Mouse (Mus musculus): ENCODE measurements around the gene Cln5. TPM values are rescaled to one million over a fixed set of nuclear protein-coding genes. Genes with fewer than 3 reads are reported as not detected.
A peak's percentile ranks its signal among the peaks of the same experiment; 100 is the strongest.

The Cln5 gene
- 26.2 and 26.5 TPM in 2 replicates for polyA plus RNA-seq (2016; fragmentation: Nextera tagmentation; extraction: Ambion mirVana)

- Histone ChIP-seq H3K4me3 (peak within 1 kb of the TSS; percentile 77), H3K27me3 (ENCODE audit: poor library complexity, severe bottlenecking) (no peaks in the 10 kb centered on the region)
- WGBS: under 1% methylated on average over 64 of the region's 65 CpGs
These were observed at the start of gene Cln5 for GRCm38 (mm10) chr14:103069864-103070611. Cln5 (plus strand) TSS chr14:103070216.

GRCm38 (mm10) chr14:103029203-103029602 is 40.8 kb upstream of the Cln5 start:
- H3K27ac ChIP-seq: no peak overlapping the region
- H3K4me3 ChIP-seq: no peak overlapping the region
- H3K9me3 ChIP-seq: no peaks in the 10 kb centered on the region
- H3K36me3 ChIP-seq (replicated peaks): no peaks in the 10 kb centered on the region
- no peaks in the 10 kb centered on the region for H3K27me3 ChIP-seq (ENCODE audit: poor library complexity, severe bottlenecking)
- 86% methylated on average over 2 of the region's 2 CpGs for WGBS
- DNase-seq (ENCODE audit: extremely low spot score, low spot score): no peak
- no peaks in the 10 kb centered on the region for H3K4me1 ChIP-seq

More at GRCm38 (mm10) chr14:103069864-103070611, at the start of gene Cln5:
- Histone ChIP-seq H3K4me1 (peaks cover 17% of the 10 kb centered on the region), H3K27ac (peak within 1 kb of the TSS; percentile 93), H3K36me3 (replicated peaks) (peaks cover 34% of the 10 kb centered on the region), H3K9me3 (no peaks in the 10 kb centered on the region)
- peak; percentile 94 for DNase-seq (ENCODE audit: extremely low spot score, low spot score)

- 88% methylated on average over 10 of the region's 10 CpGs for WGBS
- DNase-seq (ENCODE audit: extremely low spot score, low spot score): no peak
- no peaks in the 10 kb centered on the region for H3K36me3 ChIP-seq (replicated peaks)
These were observed 36.7 kb upstream of the Cln5 start for GRCm38 (mm10) chr14:103033271-103033823.

GRCm38 (mm10) chr14:103034076-103034475 is 35.9 kb upstream of the Cln5 start:
- no peak for DNase-seq (ENCODE audit: extremely low spot score, low spot score)
- no peaks in the 10 kb centered on the region for H3K9me3 ChIP-seq
- WGBS: 88% methylated on average over 9 of the region's 9 CpGs
- no peaks in the 10 kb centered on the region for H3K4me1 ChIP-seq
- H3K27me3 ChIP-seq (ENCODE audit: poor library complexity, severe bottlenecking): no peaks in the 10 kb centered on the region
- H3K27ac ChIP-seq: no peak overlapping the region
- no peaks in the 10 kb centered on the region for H3K36me3 ChIP-seq (replicated peaks)
- H3K4me3 ChIP-seq: no peak overlapping the region

More at GRCm38 (mm10) chr14:103033271-103033823, 36.7 kb upstream of the Cln5 start:
- Histone ChIP-seq H3K27me3 (ENCODE audit: poor library complexity, severe bottlenecking) (no peaks in the 10 kb centered on the region), H3K27ac (no peak overlapping the region), H3K4me3 (no peak overlapping the region), H3K9me3 (no peaks in the 10 kb centered on the region), H3K4me1 (no peaks in the 10 kb centered on the region)

GRCm38 (mm10) chr14:103037016-103037415 is 33.0 kb upstream of the Cln5 start:
- no peaks in the 10 kb centered on the region for H3K9me3 ChIP-seq
- DNase-seq (ENCODE audit: extremely low spot score, low spot score): no peak
- no peaks in the 10 kb centered on the region for H3K36me3 ChIP-seq (replicated peaks)
- 93% methylated on average over 3 of the region's 3 CpGs for WGBS
- H3K27ac ChIP-seq: no peak overlapping the region
- no peaks in the 10 kb centered on the region for H3K4me1 ChIP-seq
- H3K27me3 ChIP-seq (ENCODE audit: poor library complexity, severe bottlenecking): no peaks in the 10 kb centered on the region
- no peak overlapping the region for H3K4me3 ChIP-seq

GRCm38 (mm10) chr14:103046677-103047076 is 23.3 kb upstream of the Cln5 start, which contains the start of gene Acod1:
Acod1 (plus strand) TSS chr14:103046977.
- no peak within 1 kb of the TSS for H3K27ac ChIP-seq
- H3K36me3 ChIP-seq (replicated peaks): no peaks in the 10 kb centered on the region
- no peaks in the 10 kb centered on the region for H3K27me3 ChIP-seq (ENCODE audit: poor library complexity, severe bottlenecking)
- H3K9me3 ChIP-seq: no peaks in the 10 kb centered on the region
- no peak within 1 kb of the TSS for H3K4me3 ChIP-seq
- 0 out of 2 replicates have a peak, but pooled peaks cover 5% of the 10 kb centered on the region for H3K4me1 ChIP-seq
- no peak for DNase-seq (ENCODE audit: extremely low spot score, low spot score)
- WGBS: 83% methylated on average over 2 of the region's 2 CpGs

- DNase-seq (ENCODE audit: extremely low spot score, low spot score): no peak
- Histone ChIP-seq H3K4me1 (0 out of 2 replicates have a peak, but pooled peaks cover 5% of the 10 kb centered on the region), H3K27ac (no peak overlapping the region), H3K9me3 (no peaks in the 10 kb centered on the region), H3K27me3 (ENCODE audit: poor library complexity, severe bottlenecking) (no peaks in the 10 kb centered on the region), H3K36me3 (replicated peaks) (no peaks in the 10 kb centered on the region), H3K4me3 (no peak overlapping the region)
- 88% methylated on average over 11 of the region's 11 CpGs for WGBS
These were observed 21.5 kb upstream of the Cln5 start for GRCm38 (mm10) chr14:103048292-103049086.

GRCm38 (mm10) chr14:103051159-103051769 is 18.8 kb upstream of the Cln5 start:
- H3K27ac ChIP-seq: no peak overlapping the region
- DNase-seq (ENCODE audit: extremely low spot score, low spot score): peak; percentile 64
- 0 out of 2 replicates have a peak, but pooled peaks cover 5% of the 10 kb centered on the region for H3K4me1 ChIP-seq
- H3K4me3 ChIP-seq: no peak overlapping the region
- no peaks in the 10 kb centered on the region for H3K36me3 ChIP-seq (replicated peaks)
- no peaks in the 10 kb centered on the region for H3K9me3 ChIP-seq
- 37% methylated on average over 8 of the region's 8 CpGs for WGBS
- no peaks in the 10 kb centered on the region for H3K27me3 ChIP-seq (ENCODE audit: poor library complexity, severe bottlenecking)

GRCm38 (mm10) chr14:103054731-103055130 is 15.3 kb upstream of the Cln5 start:
- no peaks in the 10 kb centered on the region for H3K27me3 ChIP-seq (ENCODE audit: poor library complexity, severe bottlenecking)

GRCm38 (mm10) chr14:103056601-103057000 is 13.4 kb upstream of the Cln5 start:
- no peak overlapping the region for H3K27ac ChIP-seq
- no peaks in the 10 kb centered on the region for H3K4me1 ChIP-seq
- no peaks in the 10 kb centered on the region for H3K9me3 ChIP-seq
- H3K27me3 ChIP-seq (ENCODE audit: poor library complexity, severe bottlenecking): no peaks in the 10 kb centered on the region
- H3K4me3 ChIP-seq: no peak overlapping the region
- no peaks in the 10 kb centered on the region for H3K36me3 ChIP-seq (replicated peaks)
- 93% methylated on average over 7 of the region's 7 CpGs for WGBS
- no peak for DNase-seq (ENCODE audit: extremely low spot score, low spot score)

More at GRCm38 (mm10) chr14:103054731-103055130, 15.3 kb upstream of the Cln5 start:
- Histone ChIP-seq H3K4me1 (no peaks in the 10 kb centered on the region), H3K27ac (no peak overlapping the region), H3K36me3 (replicated peaks) (no peaks in the 10 kb centered on the region), H3K4me3 (no peak overlapping the region), H3K9me3 (no peaks in the 10 kb centered on the region)
- WGBS: 89% methylated on average over 13 of the region's 13 CpGs
- no peak for DNase-seq (ENCODE audit: extremely low spot score, low spot score)

- H3K4me3 ChIP-seq: no peak overlapping the region
- no peaks in the 10 kb centered on the region for H3K27me3 ChIP-seq (ENCODE audit: poor library complexity, severe bottlenecking)
- 91% methylated on average over 1 of the region's 1 CpGs for WGBS
- no peaks in the 10 kb centered on the region for H3K9me3 ChIP-seq
- no peak for DNase-seq (ENCODE audit: extremely low spot score, low spot score)
- no peaks in the 10 kb centered on the region for H3K36me3 ChIP-seq (replicated peaks)
- H3K4me1 ChIP-seq: no peaks in the 10 kb centered on the region
- no peak overlapping the region for H3K27ac ChIP-seq
These were observed 11.0 kb upstream of the Cln5 start for GRCm38 (mm10) chr14:103058998-103059397.

GRCm38 (mm10) chr14:103059495-103059894 is 10.5 kb upstream of the Cln5 start:
- 88% methylated on average over 10 of the region's 10 CpGs for WGBS

More at GRCm38 (mm10) chr14:103059495-103059894, 10.5 kb upstream of the Cln5 start:
- no peak for DNase-seq (ENCODE audit: extremely low spot score, low spot score)
- no peaks in the 10 kb centered on the region for H3K4me1 ChIP-seq
- H3K36me3 ChIP-seq (replicated peaks): no peaks in the 10 kb centered on the region
- no peak overlapping the region for H3K4me3 ChIP-seq
- H3K27me3 ChIP-seq (ENCODE audit: poor library complexity, severe bottlenecking): no peaks in the 10 kb centered on the region
- no peaks in the 10 kb centered on the region for H3K9me3 ChIP-seq
- no peak overlapping the region for H3K27ac ChIP-seq
